23 mouse cellular contexts compared by ENCODE assay signal in genomic region chr5:17125240-17125639, GRCm38 (mm10).
A peak's percentile ranks its signal among the peaks of the same experiment; 100 is the strongest.
DNase-seq lines count a peak whose midpoint lies in the region; ATAC-seq and TF ChIP-seq lines count a peak whose summit lies in the region.
"Had no signal": no experiment of that assay in that cellular context is flagged by ENCODE, and none has a peak within 500 bp of the region (broad histone marks: within the 10 kb centered on the region; RNA-seq: fewer than 3 reads in every experiment).

No protein-coding gene starts in this region.

- H3K4me3 ChIP-seq in limb, embryonic 12.5 days (replicated peaks): no peak overlapping the region
- H3K4me3 ChIP-seq in limb, embryonic 10.5 days: no peak overlapping the region
- no peak overlapping the region for H3K4me3 ChIP-seq in intestine, postnatal 0 days (ENCODE audit: low read depth, low read length)
- no peak overlapping the region for H3K4me3 ChIP-seq in forebrain, postnatal 0 days (ENCODE audit: low read depth, low read length)
- H3K4me3 ChIP-seq: embryonic facial prominence, embryonic 10.5 days; embryonic facial prominence, embryonic 12.5 days; forebrain, embryonic 13.5 days; forebrain, embryonic 15.5 days had no signal

- H3K4me2 ChIP-seq in limb, embryonic 12.5 days: no peak overlapping the region
- no peak overlapping the region for H3K4me2 ChIP-seq in intestine, postnatal 0 days (replicated peaks; ENCODE audit: low read depth)
- no peak overlapping the region for H3K4me2 ChIP-seq in forebrain, postnatal 0 days (ENCODE audit: low read depth)
- H3K4me2 ChIP-seq: embryonic facial prominence, embryonic 12.5 days; forebrain, embryonic 13.5 days; forebrain, embryonic 15.5 days had no signal

- DNase-seq in limb, embryonic 10.5 days (ENCODE audit: low spot score): no peak
- DNase-seq in urinary bladder, adult 18-20 months (ENCODE audit: low spot score in 2 of 2): no peak
- no peak for DNase-seq in forebrain, postnatal 0 days
- DNase-seq: adrenal gland, adult 8-10 months; adrenal gland, postnatal 14 days; adrenal gland, postnatal 36 days; B cell, adult 2 months; cerebellum, adult 11-12 months; cerebellum, adult 2 months; cerebellum, adult 9-10 months; cerebellum, postnatal 10 days; cerebellum, postnatal 25 days had no signal

- no peaks in the 10 kb centered on the region for H3K9me3 ChIP-seq in limb, embryonic 12.5 days
- H3K9me3 ChIP-seq in limb, embryonic 10.5 days (replicated peaks): no peaks in the 10 kb centered on the region
- H3K9me3 ChIP-seq in intestine, postnatal 0 days (ENCODE audit: control insufficient read depth): no peaks in the 10 kb centered on the region
- H3K9me3 ChIP-seq in forebrain, postnatal 0 days (ENCODE audit: low read length): no peaks in the 10 kb centered on the region
- H3K9me3 ChIP-seq: embryonic facial prominence, embryonic 10.5 days; embryonic facial prominence, embryonic 12.5 days; forebrain, embryonic 13.5 days; forebrain, embryonic 15.5 days; G1E had no signal

- H3K27ac ChIP-seq in limb, embryonic 12.5 days: no peak overlapping the region
- H3K27ac ChIP-seq in limb, embryonic 10.5 days: no peak overlapping the region
- no peak overlapping the region for H3K27ac ChIP-seq in intestine, postnatal 0 days (ENCODE audit: low read depth, low read length)
- H3K27ac ChIP-seq in forebrain, postnatal 0 days (ENCODE audit: low read depth, low read length): no peak overlapping the region
- H3K27ac ChIP-seq: embryonic facial prominence, embryonic 10.5 days; embryonic facial prominence, embryonic 12.5 days; forebrain, embryonic 13.5 days; forebrain, embryonic 15.5 days had no signal

- TF ChIP-seq CTCF in intestine, postnatal 0 days (IDR thresholded peaks at IDR 0.05; ENCODE audit: low read depth): no peak
- no peak for TF ChIP-seq CTCF in forebrain, postnatal 0 days (IDR thresholded peaks at IDR 0.05; ENCODE audit: low read depth)

- WGBS in limb, embryonic 12.5 days: 66% methylated on average over 2 of the region's 2 CpGs
- 91% methylated on average over 2 of the region's 2 CpGs for WGBS in limb, embryonic 10.5 days
- 38% methylated on average over 2 of the region's 2 CpGs for WGBS in intestine, postnatal 0 days
- WGBS in forebrain, postnatal 0 days: 93% methylated on average over 2 of the region's 2 CpGs

- H3K9ac ChIP-seq in limb, embryonic 12.5 days (replicated peaks): no peak overlapping the region
- H3K9ac ChIP-seq in intestine, postnatal 0 days (ENCODE audit: low read depth, low read length): no peak overlapping the region
- H3K9ac ChIP-seq in forebrain, postnatal 0 days: no peak overlapping the region
- H3K9ac ChIP-seq: embryonic facial prominence, embryonic 12.5 days; forebrain, embryonic 13.5 days; forebrain, embryonic 15.5 days had no signal

- H3K27me3 ChIP-seq in limb, embryonic 12.5 days: no peaks in the 10 kb centered on the region
- no peaks in the 10 kb centered on the region for H3K27me3 ChIP-seq in limb, embryonic 10.5 days (ENCODE audit: low read depth, poor library complexity, severe bottlenecking)
- H3K27me3 ChIP-seq in intestine, postnatal 0 days (replicated peaks; ENCODE audit: control insufficient read depth, insufficient read depth, low read length): no peaks in the 10 kb centered on the region
- H3K27me3 ChIP-seq in forebrain, postnatal 0 days (ENCODE audit: insufficient read depth, low read length): no peaks in the 10 kb centered on the region
- H3K27me3 ChIP-seq: CH12.LX; embryonic facial prominence, embryonic 12.5 days; forebrain, embryonic 13.5 days; forebrain, embryonic 15.5 days; Patski had no signal

- no peaks in the 10 kb centered on the region for H3K4me1 ChIP-seq in limb, embryonic 12.5 days (replicated peaks)
- H3K4me1 ChIP-seq in limb, embryonic 10.5 days: no peaks in the 10 kb centered on the region
- H3K4me1 ChIP-seq in intestine, postnatal 0 days (replicated peaks; ENCODE audit: control insufficient read depth, insufficient read depth, low read length): no peaks in the 10 kb centered on the region
- H3K4me1 ChIP-seq in forebrain, postnatal 0 days (ENCODE audit: insufficient read depth): no peaks in the 10 kb centered on the region
- H3K4me1 ChIP-seq: embryonic facial prominence, embryonic 10.5 days; embryonic facial prominence, embryonic 12.5 days; forebrain, embryonic 13.5 days; forebrain, embryonic 15.5 days had no signal

- ATAC-seq in limb, embryonic 12.5 days (ENCODE audit: insufficient number of reproducible peaks, insufficient read depth, low FRiP score, low TSS enrichment, low read depth): 0 out of 2 replicates have a peak, but pooled peaks have one; percentile 47
- peak; percentile 81 for ATAC-seq in intestine, postnatal 0 days
- no peak for ATAC-seq in forebrain, postnatal 0 days
- ATAC-seq: activated CD4-positive, CD25-positive, alpha-beta regulatory T cell, adult 4 months; CD4-positive, CD25-positive, alpha-beta regulatory T cell, adult 4 months; forebrain, embryonic 13.5 days; forebrain, embryonic 15.5 days; Patski had no signal

- H3K36me3 ChIP-seq in limb, embryonic 12.5 days: no peaks in the 10 kb centered on the region
- H3K36me3 ChIP-seq in limb, embryonic 10.5 days: no peaks in the 10 kb centered on the region
- H3K36me3 ChIP-seq in intestine, postnatal 0 days (ENCODE audit: control insufficient read depth, insufficient read depth): no peaks in the 10 kb centered on the region
- H3K36me3 ChIP-seq in forebrain, postnatal 0 days (ENCODE audit: insufficient read depth): no peaks in the 10 kb centered on the region
- H3K36me3 ChIP-seq: embryonic facial prominence, embryonic 10.5 days; embryonic facial prominence, embryonic 12.5 days; forebrain, embryonic 15.5 days; G1E had no signal
